Mouse (Mus musculus) ES-E14 (cell line): ENCODE data around the gene Gm26620.

Experiments used
- HCFC1 ChIP-seq: IDR thresholded peaks from 2 replicates; pipeline ENCODE4 v1.6.1; 2012; ENCODE audit warnings: low read length, inconsistent platforms, borderline replicate concordance; ENCODE audit not compliant: insufficient read depth
- ZNF384 ChIP-seq: IDR thresholded peaks from 2 replicates; pipeline ENCODE4 v1.6.1; 2012; ENCODE audit warnings: low read depth, low read length, inconsistent platforms

DNA sequence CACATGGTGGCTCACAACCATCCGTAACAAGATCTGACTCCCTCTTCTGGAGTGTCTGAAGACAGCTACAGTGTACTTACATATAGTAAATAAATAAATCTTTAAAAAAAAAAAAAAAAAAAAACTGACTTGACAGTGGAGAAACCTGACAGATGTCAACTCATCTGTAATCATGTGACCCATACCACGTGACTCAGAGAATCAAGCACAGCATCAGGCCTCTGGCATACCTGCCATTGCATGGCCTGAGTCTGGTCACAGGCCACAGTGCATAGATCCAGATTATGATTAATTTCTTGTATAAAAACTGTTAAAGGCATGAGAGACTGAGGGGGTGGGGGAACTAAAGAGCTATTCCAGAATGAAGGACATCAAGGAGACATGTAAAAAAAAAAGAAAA lies 26.0 kb upstream of the Gm26620 start:
- TF ChIP-seq HCFC1 (no peak), ZNF384 (no peak)
